Mouse (Mus musculus): ENCODE measurements around the gene Thra. TPM values are rescaled to one million over a fixed set of nuclear protein-coding genes. Genes with fewer than 3 reads are reported as not detected.
A peak's percentile ranks its signal among the peaks of the same experiment; 100 is the strongest.

Gene Thra
- total and polyA plus RNA-seq, 3 experiments = 22.0 to 50.9 TPM; not detected in 1

DNA sequence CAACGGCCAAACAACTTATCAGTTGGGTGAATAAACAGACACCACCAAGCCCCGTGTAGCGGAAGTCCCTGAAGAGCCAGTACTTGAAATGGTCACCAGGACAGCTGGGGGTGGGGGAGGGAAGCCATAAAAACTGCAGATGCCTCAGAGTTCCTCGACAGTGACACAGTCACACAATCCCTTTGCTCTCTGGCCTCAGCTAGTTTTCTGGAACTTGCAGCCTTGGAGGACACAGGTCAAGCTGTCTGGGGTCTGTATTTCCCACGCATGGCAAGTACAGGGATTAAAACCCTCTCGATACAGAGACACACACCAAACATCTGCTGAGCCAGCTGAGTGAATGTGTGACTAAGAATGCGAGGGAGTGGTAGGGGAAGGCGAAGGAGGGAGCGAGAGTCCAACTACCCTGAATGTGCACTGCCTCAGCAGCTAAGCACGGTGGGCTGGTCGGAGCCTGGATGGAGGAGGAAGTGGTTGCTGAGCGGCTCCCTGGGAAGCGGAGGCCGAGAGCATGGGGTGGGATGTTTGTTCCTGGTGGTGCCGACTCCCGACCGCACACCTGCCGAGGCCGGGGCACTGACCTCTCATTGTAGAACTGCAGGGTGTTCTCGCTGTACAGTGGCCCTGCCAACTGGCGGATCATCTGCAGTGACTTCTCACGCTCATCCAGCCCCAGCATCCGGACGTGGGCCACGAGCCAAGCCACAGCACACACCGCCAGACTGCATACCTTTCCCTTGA lies 31.3 kb upstream of the Thra start:
- Histone ChIP-seq H3K79me2 (ENCODE audit: control insufficient read depth, insufficient read depth, low read length, poor library complexity) (no peaks in the 10 kb centered on the region), H3K27ac (ENCODE audit: control insufficient read depth, low read depth, low read length) (no peak overlapping the region), H3K4me3 (ENCODE audit: control insufficient read depth in 1 of 2, insufficient read depth in 1 of 2, low read depth in 2 of 2, low read length in 2 of 2) (no peak overlapping the region), H3K4me1 (ENCODE audit: control insufficient read depth in 1 of 2, insufficient read depth in 2 of 2, low read length in 2 of 2) (peaks cover 0 to 7% of the 10 kb centered on the region in 2 experiments; a peak in 2 of 4 replicates), H3K9me3 (replicated peaks; ENCODE audit: insufficient read depth, low read length) (no peaks in the 10 kb centered on the region), H3K36me3 (ENCODE audit: control insufficient read depth in 1 of 2, insufficient read depth in 2 of 2, low read length in 2 of 2) (peaks cover 2 to 6% of the 10 kb centered on the region in 2 experiments), H3K27me3 (ENCODE audit: control insufficient read depth in 1 of 2, insufficient read depth in 2 of 2, low read length in 2 of 2) (no peaks in the 10 kb centered on the region), H3K9ac (ENCODE audit: control insufficient read depth, low read depth, low read length, poor library complexity, severe bottlenecking) (no peak overlapping the region)
- TF ChIP-seq TBP (IDR thresholded peaks at IDR 0.05; ENCODE audit: low read depth, low read length) (no peak), GATA1 (IDR thresholded peaks at IDR 0.05; ENCODE audit: low read depth, low read length) (no peak), POLR2AphosphoS2 (IDR thresholded peaks at IDR 0.05; ENCODE audit: low read length) (no peak), CTCF (IDR thresholded peaks at IDR 0.05 in 2 of 3, conservative IDR thresholded peaks at IDR 0.05 in 1 of 3; ENCODE audit: control insufficient read depth in 1 of 3, insufficient read depth in 1 of 3, low read depth in 2 of 3, low read length in 3 of 3, poor library complexity in 1 of 3, severe bottlenecking in 1 of 3) (no peak), SIN3A (IDR thresholded peaks at IDR 0.05; ENCODE audit: low read length) (no peak), MXI1 (IDR thresholded peaks at IDR 0.05; ENCODE audit: low read depth, low read length) (no peak), POLR2A (IDR thresholded peaks at IDR 0.05; ENCODE audit: control insufficient read depth in 1 of 2, insufficient read depth in 1 of 2, low read depth in 1 of 2, low read length in 2 of 2, poor library complexity in 1 of 2) (no peak), MAFK (IDR thresholded peaks at IDR 0.05; ENCODE audit: borderline replicate concordance, low read depth, low read length) (no peak), TAL1 (IDR thresholded peaks at IDR 0.05; ENCODE audit: low read length) (no peak), ZNF384 (IDR thresholded peaks at IDR 0.05; ENCODE audit: low read depth, low read length) (no peak), MYB (IDR thresholded peaks at IDR 0.05; ENCODE audit: low read depth, low read length) (no peak), ZMIZ1 (IDR thresholded peaks at IDR 0.05; ENCODE audit: low read depth, low read length) (no peak), MYC (IDR thresholded peaks at IDR 0.05; ENCODE audit: low read depth, low read length) (no peak), ETS1 (IDR thresholded peaks at IDR 0.05; ENCODE audit: low read depth, low read length) (no peak), USF1 (IDR thresholded peaks at IDR 0.05; ENCODE audit: low read depth, low read length) (no peak), ELF1 (IDR thresholded peaks at IDR 0.05; ENCODE audit: low read depth, low read length) (no peak), E2F4 (IDR thresholded peaks at IDR 0.05; ENCODE audit: borderline replicate concordance, low read depth, low read length) (no peak), USF2 (IDR thresholded peaks at IDR 0.05; ENCODE audit: borderline replicate concordance in 1 of 2, insufficient read depth in 1 of 2, low read depth in 1 of 2, low read length in 2 of 2) (no peak), RAD21 (IDR thresholded peaks at IDR 0.05; ENCODE audit: low read depth, low read length) (no peak)
- DNase-seq (ENCODE audit: low read depth, low spot score) = no peak

DNA sequence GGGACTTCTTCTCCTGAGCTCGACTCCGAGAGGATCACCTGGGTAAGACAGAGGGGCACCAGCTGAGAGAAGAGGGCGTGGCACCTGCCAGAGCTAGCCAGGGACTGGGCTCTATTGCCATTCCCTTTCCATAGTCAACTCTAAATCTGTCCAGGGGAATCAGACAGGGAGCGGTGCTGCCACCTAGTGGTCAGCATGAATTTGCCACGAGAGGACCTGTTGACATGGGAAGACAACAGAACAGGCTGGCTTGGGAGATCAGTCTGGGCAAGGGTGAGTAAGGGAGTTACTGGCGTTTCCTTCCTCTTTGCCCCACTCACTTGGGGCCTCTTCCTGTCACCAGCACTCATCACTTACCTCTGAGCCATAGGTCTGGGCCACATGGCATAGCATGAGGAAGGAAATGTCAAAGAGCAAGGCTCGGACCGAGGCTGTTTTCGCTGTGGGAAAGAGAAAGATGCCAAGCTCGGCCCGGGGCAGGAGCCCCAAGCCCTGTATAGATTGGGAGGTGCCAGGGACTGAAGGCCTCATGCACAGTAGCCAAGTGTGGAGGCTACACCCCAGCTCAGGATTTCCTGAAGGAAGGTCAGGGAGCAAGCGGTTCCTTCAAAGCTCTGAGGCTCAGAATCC lies 29.9 kb upstream of the Thra start:
- H3K9me3 ChIP-seq (replicated peaks; ENCODE audit: insufficient read depth, low read length) = no peaks in the 10 kb centered on the region
- no peak overlapping the region for H3K4me3 ChIP-seq (ENCODE audit: control insufficient read depth in 1 of 2, insufficient read depth in 1 of 2, low read depth in 2 of 2, low read length in 2 of 2)
- peak; percentile 91 for DNase-seq (ENCODE audit: low read depth, low spot score)
- H3K36me3 ChIP-seq (ENCODE audit: control insufficient read depth in 1 of 2, insufficient read depth in 2 of 2, low read length in 2 of 2) = peaks cover 2 to 6% of the 10 kb centered on the region in 2 experiments
- H3K27me3 ChIP-seq (ENCODE audit: control insufficient read depth in 1 of 2, insufficient read depth in 2 of 2, low read length in 2 of 2) = no peaks in the 10 kb centered on the region
- H3K27ac ChIP-seq (ENCODE audit: control insufficient read depth, low read depth, low read length) = peak overlapping the region; percentile 9; the same call in 1 of the 2 replicates
- H3K79me2 ChIP-seq (ENCODE audit: control insufficient read depth, insufficient read depth, low read length, poor library complexity) = no peaks in the 10 kb centered on the region
- H3K9ac ChIP-seq (ENCODE audit: control insufficient read depth, low read depth, low read length, poor library complexity, severe bottlenecking) = no peak overlapping the region
- peaks cover 0 to 7% of the 10 kb centered on the region in 2 experiments; a peak in 2 of 4 replicates for H3K4me1 ChIP-seq (ENCODE audit: control insufficient read depth in 1 of 2, insufficient read depth in 2 of 2, low read length in 2 of 2)
- TF ChIP-seq CTCF (IDR thresholded peaks at IDR 0.05 in 2 of 3, conservative IDR thresholded peaks at IDR 0.05 in 1 of 3; ENCODE audit: control insufficient read depth in 1 of 3, insufficient read depth in 1 of 3, low read depth in 2 of 3, low read length in 3 of 3, poor library complexity in 1 of 3, severe bottlenecking in 1 of 3) (peak; percentile 96 to 99 (median 98)), RAD21 (IDR thresholded peaks at IDR 0.05; ENCODE audit: low read depth, low read length) (peak; percentile 44), MAX (IDR thresholded peaks at IDR 0.05; ENCODE audit: low read length) (0 out of 2 replicates have a peak, but pooled peaks have one; percentile 19), MYB (IDR thresholded peaks at IDR 0.05; ENCODE audit: low read depth, low read length) (no peak), SMC3 (IDR thresholded peaks at IDR 0.05; ENCODE audit: low read depth, low read length) (peak; percentile 69), MYC (IDR thresholded peaks at IDR 0.05; ENCODE audit: low read depth, low read length) (peak; percentile 41; the same call in 1 of the 2 replicates), RCOR1 (IDR thresholded peaks at IDR 0.05; ENCODE audit: low read depth, low read length) (no peak)

Data from MEL (cell line).